Mouse (Mus musculus) spleen, postnatal 36 days (tissue): Measurements from ENCODE around the gene Dach1.

Source experiments
- DNase-seq, 2 experiments: peaks; one replicate each; pipeline ENCODE4 v3.0.0; 2022; ENCODE audit warnings: low spot score in 2 of 2, mixed read lengths in 1 of 2

Gene Dach1

DNA sequence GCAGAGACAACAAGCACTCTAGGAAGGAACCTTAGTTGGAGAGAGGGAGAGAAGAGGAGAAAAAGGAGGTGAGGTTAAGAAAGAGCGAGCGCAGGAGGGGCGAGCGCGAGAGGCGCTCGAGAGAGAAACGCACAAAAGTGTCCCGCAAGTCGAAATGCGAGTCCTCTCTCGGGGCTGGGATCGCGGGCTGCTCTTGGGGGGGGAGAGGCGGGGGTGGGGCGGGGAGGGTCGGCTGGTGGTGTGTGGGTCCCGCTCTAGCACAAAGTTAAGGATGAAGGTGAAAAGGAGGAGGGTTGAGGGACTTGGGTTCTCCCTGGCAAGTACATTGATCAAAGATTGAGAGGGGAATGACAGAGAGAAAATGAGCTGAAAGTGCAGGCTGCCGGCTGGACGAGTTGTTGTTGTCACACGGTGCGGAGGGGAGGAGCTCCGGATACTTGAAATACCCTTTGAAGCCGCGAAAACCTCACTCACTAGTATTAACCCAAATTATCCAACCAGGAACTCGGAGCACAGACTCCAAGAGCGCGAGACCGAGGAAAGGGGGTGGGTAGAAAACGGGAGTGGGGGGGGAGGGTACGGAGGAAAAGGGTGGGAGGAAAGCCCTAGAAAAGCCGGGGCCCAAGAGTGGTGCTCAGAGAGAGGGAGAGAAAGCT is at the start of gene Dach1:
Dach1 (minus strand) TSS at position 345 of the 656 bp plus-strand sequence.
- peak in 1 of 2 experiments; percentile 29 for DNase-seq

DNA sequence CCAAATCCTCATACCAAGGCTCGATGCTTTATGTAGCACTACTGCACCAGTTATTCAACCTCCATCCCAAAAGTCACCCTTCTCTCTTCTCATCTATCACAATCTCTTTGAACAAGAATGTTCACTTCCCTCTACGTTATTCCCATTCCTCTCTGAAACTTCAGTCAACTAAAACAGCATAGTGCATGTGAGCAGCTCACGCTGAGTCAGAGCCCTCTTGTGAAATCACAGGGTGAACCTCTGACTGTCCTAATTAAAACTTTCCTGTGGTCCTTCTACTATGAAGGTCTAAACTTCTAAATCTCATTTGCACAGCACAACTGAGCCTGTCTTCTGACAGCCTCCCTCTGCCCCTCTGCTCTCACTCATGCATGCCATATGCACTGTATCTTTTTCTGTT is 30.5 kb upstream of the Dach1 start:
- no peak for DNase-seq

DNA sequence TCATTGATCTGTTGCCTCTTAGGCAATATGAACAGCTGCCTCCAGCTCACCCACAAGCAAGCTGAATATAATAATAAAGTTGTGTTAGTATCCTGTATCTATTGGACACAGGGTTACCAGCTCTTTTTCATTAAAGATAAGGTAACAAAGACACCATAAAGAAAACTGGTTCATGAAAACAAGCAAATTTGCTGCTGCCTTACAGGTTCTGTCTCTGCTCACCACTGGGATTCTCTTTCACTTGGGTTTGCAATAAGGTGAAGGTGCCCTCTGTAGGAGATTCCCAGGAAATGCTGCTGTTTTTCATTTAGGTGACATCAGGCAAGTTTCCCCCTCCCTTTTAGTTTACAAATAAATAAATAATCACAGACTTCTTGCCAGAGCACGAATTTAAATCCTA is 12.0 kb upstream of the Dach1 start:
- DNase-seq: no peak

DNA sequence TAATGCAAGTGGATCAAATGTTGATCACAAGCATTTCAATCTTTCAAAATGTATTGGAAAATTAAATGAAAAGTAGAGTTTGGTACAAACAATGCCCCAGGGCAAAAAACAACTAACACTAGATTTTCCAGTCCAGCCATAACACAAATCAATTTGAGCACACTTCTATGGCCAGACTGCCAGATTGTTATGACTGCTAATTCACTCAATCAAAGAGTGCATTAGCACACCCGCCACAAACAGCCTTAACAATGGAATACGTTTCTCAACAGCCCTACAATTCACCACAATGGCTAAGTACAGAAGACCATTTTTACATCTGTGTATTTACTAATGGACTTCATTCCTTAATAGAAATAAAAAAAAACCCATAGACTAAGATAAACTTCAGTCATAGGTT is 4.3 kb upstream of the Dach1 start:
- no peak for DNase-seq

GRCm38 (mm10) chr14:98172394-98172905 is 2.9 kb upstream of the Dach1 start:
- no peak for DNase-seq

- DNase-seq: no peak
These were observed 2.3 kb upstream of the Dach1 start for GRCm38 (mm10) chr14:98171861-98172260.

DNA sequence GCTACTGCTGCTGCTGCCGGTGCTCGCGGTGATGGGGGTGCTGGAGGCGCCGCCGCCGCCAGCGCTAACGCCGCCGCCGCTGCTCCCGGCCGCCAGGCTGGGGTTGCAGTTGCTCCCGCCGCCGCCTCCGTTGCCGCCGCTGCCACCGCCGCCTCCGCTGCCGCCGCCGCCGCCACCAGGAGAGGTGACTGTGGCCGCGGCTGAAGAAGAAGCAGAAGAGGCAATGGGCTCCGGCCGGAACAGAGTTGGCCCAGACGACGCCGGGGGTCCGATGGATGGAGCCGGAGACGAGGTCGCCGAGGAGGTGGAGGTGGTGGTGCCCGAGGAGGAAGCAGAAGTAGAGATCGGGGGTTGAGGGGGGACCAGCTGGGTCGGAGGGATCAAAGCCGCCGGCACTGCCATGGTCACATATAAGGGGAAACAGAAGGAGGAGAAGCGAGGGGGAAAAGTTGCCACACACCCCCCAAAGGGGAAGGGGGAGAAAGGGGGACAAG is 610 bp downstream of the Dach1 start:
- peak in 1 of 2 experiments; percentile 5 for DNase-seq

- DNase-seq: no peak
These were observed 1.3 kb downstream of the Dach1 start for GRCm38 (mm10) chr14:98168039-98168907.

GRCm38 (mm10) chr14:98167186-98168038 is 2.2 kb downstream of the Dach1 start:
- peak; percentile 25 to 28 for DNase-seq

- no peak for DNase-seq
These were observed 3.1 kb downstream of the Dach1 start for GRCm38 (mm10) chr14:98166318-98166976.

DNA sequence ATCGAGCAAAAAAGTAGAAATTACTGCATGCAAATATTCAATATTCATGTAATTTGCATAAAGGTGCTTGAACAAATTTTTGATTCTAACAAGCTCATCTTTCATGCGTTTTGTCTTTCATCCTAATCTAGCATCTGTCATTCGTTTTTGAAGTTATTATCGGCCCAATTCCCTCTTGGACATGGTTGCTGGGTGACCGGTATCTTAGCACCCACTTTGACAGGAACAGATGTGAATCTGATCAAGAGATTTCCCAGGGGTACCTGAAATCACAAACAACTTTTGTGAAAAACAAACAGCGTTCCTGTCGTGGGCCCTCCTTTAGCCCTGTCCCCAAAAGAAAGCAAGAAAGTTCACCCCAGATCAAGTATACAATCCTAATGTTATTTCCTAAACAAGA is 12.8 kb downstream of the Dach1 start:
- DNase-seq: no peak

- DNase-seq: no peak
These were observed 13.7 kb downstream of the Dach1 start for GRCm38 (mm10) chr14:98155725-98156392.

GRCm38 (mm10) chr14:98154832-98155422 is 14.6 kb downstream of the Dach1 start:
- DNase-seq: no peak

GRCm38 (mm10) chr14:98141758-98142157 is 27.8 kb downstream of the Dach1 start:
- DNase-seq: no peak

- no peak for DNase-seq
These were observed 30.5 kb downstream of the Dach1 start for GRCm38 (mm10) chr14:98138873-98139665.

DNA sequence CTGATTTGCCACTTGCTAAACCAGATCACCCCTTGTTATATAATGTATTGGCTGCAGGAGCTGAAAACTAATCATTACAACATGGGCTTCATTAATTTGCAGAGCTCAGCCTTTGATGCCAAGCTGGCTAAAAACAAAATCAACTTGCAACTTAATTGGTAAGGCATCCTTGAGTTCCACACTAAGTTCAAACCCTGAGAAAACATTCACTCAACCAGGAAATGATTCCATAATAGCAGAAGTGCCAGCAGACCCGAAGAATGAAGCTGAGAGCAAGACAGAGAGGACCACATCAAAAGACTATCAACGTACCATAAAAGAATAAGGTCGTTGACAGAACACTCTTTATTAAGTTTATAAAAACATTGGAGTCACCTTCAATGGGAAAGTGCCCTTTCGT is 35.0 kb downstream of the Dach1 start:
- no peak for DNase-seq

- DNase-seq: no peak
These were observed 46.5 kb downstream of the Dach1 start for GRCm38 (mm10) chr14:98123032-98123431.

DNA sequence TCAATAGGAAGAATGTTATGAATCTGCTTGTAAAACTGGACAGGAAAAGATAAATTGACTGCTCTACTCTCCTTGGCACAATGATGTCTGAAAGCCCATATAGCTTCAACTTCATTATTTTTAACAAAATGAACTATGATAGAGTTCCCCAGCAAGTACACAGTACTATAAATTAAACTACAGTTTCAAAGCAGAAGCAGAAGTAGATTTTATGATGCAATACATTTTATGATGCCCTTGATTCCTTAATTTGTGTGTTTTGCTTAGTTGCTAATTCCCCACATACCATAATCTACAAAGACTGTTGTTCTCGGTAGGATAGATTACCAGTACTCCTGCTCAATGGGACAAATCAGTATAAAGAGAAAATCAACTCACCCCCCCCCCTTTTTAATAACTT is 52.9 kb downstream of the Dach1 start:
- DNase-seq: no peak

GRCm38 (mm10) chr14:98113106-98113505 is 56.5 kb downstream of the Dach1 start:
- DNase-seq: no peak
